Mouse (Mus musculus) myocyte (in vitro differentiated cells): ENCODE measurements around the gene Gnat1.

Source experiments
- E2F4 ChIP-seq: IDR thresholded peaks from one replicate; pipeline ENCODE4 v1.6.1; 2011; ENCODE audit warnings: mild to moderate bottlenecking, control low read depth, moderate library complexity; ENCODE audit not compliant: insufficient read depth
- POLR2A ChIP-seq: IDR thresholded peaks from one replicate; pipeline ENCODE4 v1.6.1; 2011; ENCODE audit warnings: low read depth, mild to moderate bottlenecking, control low read depth, moderate library complexity; ENCODE audit not compliant: insufficient read length
- SRF ChIP-seq: IDR thresholded peaks from one replicate; pipeline ENCODE4 v1.6.1; 2011; ENCODE audit warnings: low read depth; ENCODE audit not compliant: control insufficient read depth, insufficient read length

- TF ChIP-seq POLR2A (no peak), SRF (no peak), E2F4 (no peak)
These were observed 29.7 kb upstream of the Gnat1 start for GRCm38 (mm10) chr9:107709096-107709696.
